Mouse (Mus musculus): Measurements from ENCODE around the gene Alg11.

The Alg11 gene

DNA sequence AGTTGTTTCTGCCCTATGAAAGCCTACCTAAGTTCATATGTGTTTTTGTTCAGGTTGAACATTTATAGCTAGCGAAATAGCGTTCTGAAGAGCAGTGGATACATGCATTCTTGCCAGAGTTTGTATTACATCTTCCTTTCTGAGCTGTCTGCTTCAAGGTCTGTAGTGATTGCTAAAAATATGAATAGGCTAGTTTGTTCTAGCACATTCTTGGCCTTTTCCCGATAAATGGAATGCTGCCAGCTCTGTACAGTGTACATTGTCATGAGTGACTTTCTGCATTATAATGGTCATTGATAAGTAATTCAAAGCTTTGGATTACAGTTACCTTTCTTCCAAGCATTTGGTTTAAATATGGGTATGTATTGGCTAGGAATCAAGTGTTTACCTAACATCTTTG, 605 bp downstream of the Alg11 start:
- DNase-seq (ENCODE audit: low spot score in 2 of 2) = no peak

GRCm38 (mm10) chr8:22079313-22080007, 18.9 kb downstream of the Alg11 start:
- no peak for DNase-seq (ENCODE audit: low spot score in 2 of 2)

GRCm38 (mm10) chr8:22089226-22089625, 28.7 kb downstream of the Alg11 start:
- no peak for DNase-seq (ENCODE audit: low spot score in 2 of 2)

- DNase-seq (ENCODE audit: low spot score in 2 of 2) = no peak
Measured at GRCm38 (mm10) chr8:22091568-22091967, 31.0 kb downstream of the Alg11 start.

GRCm38 (mm10) chr8:22107020-22107419, 46.5 kb downstream of the Alg11 start:
- no peak for DNase-seq (ENCODE audit: low spot score in 2 of 2)

All from frontal cortex, postnatal 36 days (tissue).